In genomic region chr11:67052321-67052952, GRCm38 (mm10) we compare ENCODE assay signal across 8 mouse cellular contexts. TPM values are rescaled to one million over a fixed set of nuclear protein-coding genes. Genes with fewer than 3 reads are reported as not detected.
DNase-seq lines count a peak whose midpoint lies in the region; ATAC-seq lines count a peak whose summit lies in the region.

Gene Adprm, minus strand, starts transcription at chr11:67052594.
Gene Sco1, plus strand, starts transcription at chr11:67052670.

- H3K4me1 ChIP-seq in intestine, embryonic 14.5 days (replicated peaks; ENCODE audit: control insufficient read depth, insufficient read depth, low read length) = peaks cover 13% of the 10 kb centered on the region

- ATAC-seq in intestine, embryonic 14.5 days (replicated peaks; ENCODE audit: low FRiP score, low TSS enrichment, low read depth) = peak; percentile 94

- H3K36me3 ChIP-seq in intestine, embryonic 14.5 days (ENCODE audit: control insufficient read depth, insufficient read depth, low read length) = peaks cover 28% of the 10 kb centered on the region

- under 1% methylated on average over 50 of the region's 50 CpGs for WGBS in intestine, embryonic 14.5 days

- H3K9ac ChIP-seq in intestine, embryonic 14.5 days (ENCODE audit: low read length) = peak within 1 kb of the TSS; percentile 74

- no peaks in the 10 kb centered on the region for H3K27me3 ChIP-seq in intestine, embryonic 14.5 days (replicated peaks; ENCODE audit: control insufficient read depth, insufficient read depth, low read length)

- peak within 1 kb of the TSS; percentile 90 for H3K4me3 ChIP-seq in intestine, embryonic 14.5 days (ENCODE audit: low read depth, low read length)

- intact Hi-C loops in left cerebral cortex, postnatal 14 days (cut with DNase I) = no loop called here

- no peaks in the 10 kb centered on the region for H3K9me3 ChIP-seq in intestine, embryonic 14.5 days (ENCODE audit: control insufficient read depth, low read length)

- peak within 1 kb of the TSS; percentile 67 for H3K27ac ChIP-seq in intestine, embryonic 14.5 days (ENCODE audit: low read depth)

- peak; percentile 82 to 83 for DNase-seq in adrenal gland, adult 18-20 months (ENCODE audit: low spot score in 2 of 2)
- DNase-seq in embryo, embryonic 11 days = peak; percentile 94
- peak; percentile 85 for DNase-seq in gastrocnemius, postnatal 25 days
- peak; percentile 88 for DNase-seq in intestine, embryonic 14.5 days (ENCODE audit: low spot score)
- DNase-seq in left cerebral cortex, postnatal 14 days (ENCODE audit: low spot score in 2 of 2) = peak; percentile 82 to 87
- DNase-seq in mesoderm, embryonic 11.5 days (ENCODE audit: low read depth, low spot score) = peak; percentile 87
- DNase-seq in right cerebral cortex, postnatal 36 days (ENCODE audit: low spot score in 2 of 2) = peak; percentile 82 to 89
- peak; percentile 91 for DNase-seq in yolk sac, embryonic 10.5 days (ENCODE audit: low spot score)

- H3K4me2 ChIP-seq in intestine, embryonic 14.5 days (ENCODE audit: low read length) = peak within 1 kb of the TSS; percentile 77

RNA-seq across cellular contexts. Expression of gene Adprm, which starts in this region (rescaled TPM):
- 10 to 100 TPM; 21.1 to 25.7 TPM for total RNA-seq in adrenal gland, adult 18-20 months (2021)
- 1 to 10 TPM; 6.9 to 8.9 TPM for total RNA-seq in gastrocnemius, postnatal 25 days (2021)
- polyA plus RNA-seq in intestine, embryonic 14.5 days (2014; fragmentation: Nextera tagmentation; extraction: Ambion mirVana) = 25.3 and 28.2 TPM in 2 replicates
- 10 to 100 TPM; 21.7 to 24.0 TPM for total RNA-seq in left cerebral cortex, postnatal 14 days (2021)

RNA-seq across cellular contexts. Expression of gene Sco1, which starts in this region (rescaled TPM):
- 10 to 100 TPM; 19.7 to 22.1 TPM for total RNA-seq in adrenal gland, adult 18-20 months (2021)
- 1 to 10 TPM; 7.2 to 7.3 TPM for total RNA-seq in gastrocnemius, postnatal 25 days (2021)
- 18.1 and 20.4 TPM in 2 replicates for polyA plus RNA-seq in intestine, embryonic 14.5 days (2014; fragmentation: Nextera tagmentation; extraction: Ambion mirVana)
- total RNA-seq in left cerebral cortex, postnatal 14 days (2021) = 1 to 10 TPM; 8.3 to 8.8 TPM

Comparison
In these comparisons a context has a peak if more than half of its experiments do, and no peak if none do; other contexts are left out.
1. Peak in every context shown above with its lines: DNase-seq, ATAC-seq, H3K4me3 ChIP-seq and H3K27ac ChIP-seq.